Mouse (Mus musculus) B cell, adult 67 days (primary cell): ENCODE results near the gene Mrm2. TPM values are rescaled to one million over a fixed set of nuclear protein-coding genes. Genes with fewer than 3 reads are reported as not detected.

Source experiments
- total RNA-seq, 2 experiments: library from RNA; stranded (reverse); gene quantifications; 4 replicates each; pipeline ENCODE4 v1.2.4; 2023

Gene Mrm2
- 10 to 100 TPM; 11.0 to 12.1 TPM for total RNA-seq

DNA sequence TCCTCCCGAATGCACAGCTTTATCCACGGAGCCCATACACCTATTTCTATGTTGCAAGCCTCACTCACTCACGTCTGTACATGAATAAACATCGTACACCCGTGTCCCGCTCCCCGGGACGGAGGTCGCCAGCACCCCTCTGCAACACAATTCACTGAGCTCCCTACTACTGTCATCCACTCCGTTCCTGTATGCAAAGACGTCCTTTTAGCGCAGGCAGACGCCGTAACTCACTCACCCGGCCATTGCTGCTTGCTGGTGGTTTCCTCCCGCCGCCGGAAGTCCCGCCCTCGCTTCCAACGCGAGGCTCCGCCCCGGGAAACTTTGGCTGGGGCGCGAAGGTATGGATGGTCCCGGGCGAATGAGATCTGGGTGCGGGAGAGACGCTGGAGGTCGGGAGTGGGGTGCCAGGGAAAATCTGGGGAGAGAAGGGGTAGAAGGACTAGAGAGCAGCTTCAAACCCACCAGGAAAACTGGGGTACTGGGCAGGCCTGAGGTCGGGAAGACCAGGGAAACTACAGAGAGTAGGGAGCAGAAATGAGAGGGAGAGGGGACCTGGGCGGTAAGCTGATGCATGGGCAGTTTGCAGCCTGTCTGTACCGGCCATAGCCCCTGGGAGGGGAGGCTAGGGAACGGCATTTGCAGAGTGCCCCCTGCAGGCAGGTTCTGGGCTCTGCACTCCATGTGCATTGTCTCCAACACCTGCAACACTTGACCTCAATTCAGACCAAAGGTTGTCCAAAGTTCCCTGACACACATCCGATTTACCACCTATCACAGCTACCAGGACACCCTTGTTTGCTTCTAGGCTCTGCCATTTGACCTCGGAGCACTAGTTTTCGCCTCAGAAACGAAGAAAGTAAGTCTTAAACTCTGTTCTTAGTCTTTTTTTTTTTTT lies at the start of gene Mrm2:
Gene Mrm2 (minus strand): TSS at position 284 of the 898 bp plus-strand sequence.

GRCm38 (mm10) chr5:140321042-140321755 lies 10.5 kb downstream of the Mrm2 start, which contains the start of the genes Mad1l1 and Nudt1:
Gene Mad1l1 (minus strand): TSS chr5:140321552.
Gene Nudt1 (plus strand): TSS chr5:140321656.

Other genes with a start within 250 kb of the Mrm2 start
- 10 to 100 TPM; 24.6 to 30.7 TPM for gene Mad1l1, start 10.3 kb downstream of the Mrm2 start, total RNA-seq
- gene Nudt1, start 10.2 kb downstream of the Mrm2 start, total RNA-seq: 1 to 10 TPM; 6.3 to 7.1 TPM
- gene Snx8, start 57.4 kb upstream of the Mrm2 start, total RNA-seq: 100 to 1,000 TPM; 191 to 212 TPM
- gene Eif3b, start 87.4 kb upstream of the Mrm2 start, total RNA-seq: 100 to 1,000 TPM; 123 to 125 TPM
- under 1 TPM in 1 of 2 experiments, not detected in 1; 0.17 TPM for gene Gm4869, start 113.7 kb upstream of the Mrm2 start, total RNA-seq
- gene Chst12, start 173.7 kb upstream of the Mrm2 start, total RNA-seq: 10 to 100 TPM; 21.5 to 23.4 TPM
- not detected for gene Grifin, start 233.2 kb upstream of the Mrm2 start, total RNA-seq